Mouse (Mus musculus) megakaryocyte, embryonic 14.5 days (primary cell): ENCODE measurements around the gene Gm49337. TPM values are rescaled to one million over a fixed set of nuclear protein-coding genes. Genes with fewer than 3 reads are reported as not detected.

Source experiments
- H3K27me3 ChIP-seq: replicated peaks from 2 replicates; pipeline ENCODE3; 2012; ENCODE audit warnings: inconsistent platforms
- H3K36me3 ChIP-seq: replicated peaks from 2 replicates; pipeline ENCODE3; 2012; ENCODE audit warnings: low read length, inconsistent platforms, mixed read lengths
- H3K4me1 ChIP-seq: 2 replicates; pipeline ENCODE4 v1.6.1; 2012; ENCODE audit warnings: inconsistent platforms
- H3K4me3 ChIP-seq: replicated peaks from 2 replicates; pipeline ENCODE3; 2012; ENCODE audit warnings: moderate library complexity, mild to moderate bottlenecking, inconsistent platforms
- H3K9me3 ChIP-seq: 2 replicates; pipeline ENCODE4 v1.6.1; 2012; ENCODE audit warnings: inconsistent platforms
- FLI1 ChIP-seq: IDR thresholded peaks from 2 replicates; pipeline ENCODE4 v1.6.1; 2012; ENCODE audit warnings: low read length, inconsistent platforms, mixed read lengths
- GATA1 ChIP-seq: IDR thresholded peaks from 3 replicates; pipeline ENCODE4 v1.6.1; 2012; ENCODE audit warnings: mixed read lengths, low read length, inconsistent platforms, borderline replicate concordance
- polyA plus RNA-seq: library from polyadenylated mRNA; stranded (reverse); fragments of >175 nt; gene quantifications from 2 replicates; pipeline ENCODE4 v1.2.3, GENCODE M21; 2012; ENCODE audit warnings: low replicate concordance; ENCODE audit not compliant: insufficient read depth

The Gm49337 gene
- polyA plus RNA-seq, 1 experiment: not detected

- Histone ChIP-seq H3K4me3 (peak overlapping the region; percentile 44), H3K4me1 (peaks cover 62% of the 10 kb centered on the region), H3K27me3 (peaks cover 10% of the 10 kb centered on the region), H3K36me3 (peaks cover 44% of the 10 kb centered on the region), H3K9me3 (no peaks in the 10 kb centered on the region)
- TF ChIP-seq GATA1 (no peak), FLI1 (no peak)
Observed at GRCm38 (mm10) chr4:116160769-116161168, 12.4 kb upstream of the Gm49337 start.

GRCm38 (mm10) chr4:116162142-116162541 lies 11.0 kb upstream of the Gm49337 start:
- Histone ChIP-seq H3K9me3 (no peaks in the 10 kb centered on the region), H3K27me3 (peaks cover 10% of the 10 kb centered on the region), H3K36me3 (peaks cover 31% of the 10 kb centered on the region), H3K4me3 (peak overlapping the region; percentile 79), H3K4me1 (peaks cover 62% of the 10 kb centered on the region)
- TF ChIP-seq FLI1 (no peak), GATA1 (no peak)

- no peaks in the 10 kb centered on the region for H3K9me3 ChIP-seq
Observed at GRCm38 (mm10) chr4:116164759-116165554, 8.2 kb upstream of the Gm49337 start.

GRCm38 (mm10) chr4:116165708-116166407 lies 7.3 kb upstream of the Gm49337 start:
- Histone ChIP-seq H3K4me3 (no peak overlapping the region), H3K27me3 (peaks cover 10% of the 10 kb centered on the region), H3K4me1 (peaks cover 60% of the 10 kb centered on the region), H3K9me3 (no peaks in the 10 kb centered on the region), H3K36me3 (peaks cover 1% of the 10 kb centered on the region)
- TF ChIP-seq GATA1: no peak
- no peak for TF ChIP-seq FLI1

More at GRCm38 (mm10) chr4:116164759-116165554, 8.2 kb upstream of the Gm49337 start:
- Histone ChIP-seq H3K27me3 (peaks cover 10% of the 10 kb centered on the region), H3K4me3 (no peak overlapping the region), H3K4me1 (peaks cover 65% of the 10 kb centered on the region), H3K36me3 (peaks cover 7% of the 10 kb centered on the region)
- TF ChIP-seq GATA1 (no peak), FLI1 (no peak)

DNA sequence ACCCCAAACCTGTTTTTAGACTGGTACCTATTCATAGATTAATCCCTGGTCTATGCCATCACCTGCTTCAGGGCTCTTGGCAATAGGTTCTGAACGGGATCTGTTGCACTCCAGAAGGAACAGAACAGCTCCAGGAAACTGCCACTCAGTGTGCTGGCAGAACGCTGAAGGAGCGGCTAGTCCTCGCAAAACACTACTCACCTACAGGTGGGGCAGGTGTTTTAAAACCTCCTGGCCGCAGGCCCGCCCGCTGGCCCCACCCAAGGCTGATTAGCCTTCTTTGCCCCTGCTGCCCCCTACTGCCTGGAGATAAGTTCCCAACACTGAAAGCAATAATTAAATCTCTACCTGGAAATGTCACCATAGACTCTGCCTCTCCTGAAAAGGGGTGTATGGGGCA lies 5.8 kb upstream of the Gm49337 start, which contains the start of gene Tspan1:
Gene Tspan1, minus strand, starts transcription at position 198 of the 400 bp plus-strand sequence.
- no peaks in the 10 kb centered on the region for H3K9me3 ChIP-seq
- peaks cover 48% of the 10 kb centered on the region for H3K4me1 ChIP-seq
- H3K36me3 ChIP-seq: no peaks in the 10 kb centered on the region
- no peak for TF ChIP-seq FLI1
- no peak for TF ChIP-seq GATA1
- H3K27me3 ChIP-seq: peaks cover 10% of the 10 kb centered on the region
- peak within 1 kb of the TSS; percentile 78 for H3K4me3 ChIP-seq

- TF ChIP-seq GATA1 (no peak), FLI1 (no peak)
- H3K4me1 ChIP-seq: peaks cover 39% of the 10 kb centered on the region
- no peaks in the 10 kb centered on the region for H3K9me3 ChIP-seq
- H3K36me3 ChIP-seq: no peaks in the 10 kb centered on the region
- peak overlapping the region; percentile 78 for H3K4me3 ChIP-seq
- H3K27me3 ChIP-seq: peaks cover 12% of the 10 kb centered on the region
Observed at GRCm38 (mm10) chr4:116168617-116169352, 4.4 kb upstream of the Gm49337 start.

DNA sequence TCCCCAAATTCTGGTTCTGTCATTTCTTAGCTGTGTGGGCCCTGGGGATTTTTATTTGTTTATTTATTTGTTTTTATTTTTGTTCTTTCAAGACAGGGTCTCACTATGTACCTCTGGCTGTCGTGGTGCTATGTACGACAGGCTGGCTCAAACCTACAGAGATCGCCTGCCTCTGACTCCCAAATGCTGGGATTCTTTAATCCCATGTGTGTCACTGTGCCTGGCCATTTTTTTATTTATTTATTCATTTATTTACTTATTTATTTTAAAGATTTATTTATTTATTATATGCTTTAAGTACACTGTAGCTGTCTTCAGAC lies 3.9 kb upstream of the Gm49337 start:
- Histone ChIP-seq H3K27me3 (peaks cover 10% of the 10 kb centered on the region), H3K36me3 (no peaks in the 10 kb centered on the region), H3K9me3 (no peaks in the 10 kb centered on the region), H3K4me3 (no peak overlapping the region), H3K4me1 (peaks cover 42% of the 10 kb centered on the region)
- no peak for TF ChIP-seq FLI1
- no peak for TF ChIP-seq GATA1

DNA sequence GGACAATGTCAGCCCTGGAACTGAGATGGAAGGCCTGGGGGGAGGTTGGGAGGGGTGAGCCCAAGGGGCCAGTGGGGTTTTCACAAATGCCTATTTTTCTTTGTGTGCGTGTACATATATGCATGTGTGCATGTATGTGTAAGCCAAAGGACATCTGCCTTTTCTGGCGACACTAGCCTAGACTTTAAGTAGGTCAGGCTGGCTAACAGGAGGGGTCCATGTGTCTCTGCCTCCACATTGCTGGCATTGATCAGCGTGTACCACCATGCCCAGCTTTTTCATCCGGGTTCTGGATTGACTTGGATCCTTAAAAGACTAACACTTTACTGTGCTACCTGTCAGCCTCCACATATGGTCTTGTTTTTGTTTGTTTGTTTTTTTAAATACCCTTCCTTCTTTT lies 568 bp downstream of the Gm49337 start:
- Histone ChIP-seq H3K4me1 (peaks cover 52% of the 10 kb centered on the region), H3K27me3 (peaks cover 21% of the 10 kb centered on the region), H3K4me3 (no peak overlapping the region), H3K36me3 (no peaks in the 10 kb centered on the region), H3K9me3 (no peaks in the 10 kb centered on the region)
- TF ChIP-seq FLI1 (no peak), GATA1 (no peak)

GRCm38 (mm10) chr4:116174466-116175116 lies 1.4 kb downstream of the Gm49337 start:
- Histone ChIP-seq H3K4me3 (peak overlapping the region; percentile 4), H3K9me3 (no peaks in the 10 kb centered on the region), H3K4me1 (peaks cover 48% of the 10 kb centered on the region), H3K36me3 (no peaks in the 10 kb centered on the region), H3K27me3 (peaks cover 24% of the 10 kb centered on the region)
- TF ChIP-seq GATA1 (no peak), FLI1 (no peak)
